Mouse (Mus musculus): ENCODE results near the gene Vldlr. TPM values are rescaled to one million over a fixed set of nuclear protein-coding genes. Genes with fewer than 3 reads are reported as not detected.

The Vldlr gene
- polyA plus RNA-seq, 1 experiment from 2014 or later = 56.6 TPM

GRCm38 (mm10) chr19:27217404-27217940, 1.2 kb downstream of the Vldlr start:
- Histone ChIP-seq H3K27me3 (replicated peaks; ENCODE audit: insufficient read depth, low read length) (0 out of 2 replicates have a peak, but pooled peaks cover 3% of the 10 kb centered on the region), H3K4me1 (ENCODE audit: insufficient read depth, low read depth, low read length) (0 out of 2 replicates have a peak, but pooled peaks cover 7% of the 10 kb centered on the region), H3K4me3 (ENCODE audit: low read depth, low read length) (peak overlapping the region; percentile 66), H3K36me3 (ENCODE audit: insufficient read depth, low read length) (no peaks in the 10 kb centered on the region), H3K9me3 (ENCODE audit: low read length) (no peaks in the 10 kb centered on the region), H3K9ac (replicated peaks; ENCODE audit: low read depth) (peak overlapping the region; percentile 73), H3K27ac (ENCODE audit: low read length) (peak overlapping the region; percentile 88), H3K4me2 (replicated peaks; ENCODE audit: low read depth, low read length) (peak overlapping the region; percentile 95)
- no peak for TF ChIP-seq EP300 (IDR thresholded peaks at IDR 0.05)
- DNase-seq (ENCODE audit: low spot score) = peak; percentile 54
- WGBS = under 1% methylated on average over 34 of the region's 52 CpGs
- ATAC-seq = peak; percentile 38

- peak; percentile 13 for ATAC-seq
Measured at GRCm38 (mm10) chr19:27217941-27218411, 1.7 kb downstream of the Vldlr start.

GRCm38 (mm10) chr19:27218561-27219262, 2.4 kb downstream of the Vldlr start:
- no peaks in the 10 kb centered on the region for H3K9me3 ChIP-seq (ENCODE audit: low read length)
- WGBS = 1% methylated on average over 30 of the region's 30 CpGs
- peak overlapping the region; percentile 88 for H3K27ac ChIP-seq (ENCODE audit: low read length)
- peak; percentile 48; the same call in 1 of the 2 replicates for TF ChIP-seq EP300 (IDR thresholded peaks at IDR 0.05)
- no peak for TF ChIP-seq CTCF (IDR thresholded peaks at IDR 0.05)
- H3K36me3 ChIP-seq (ENCODE audit: insufficient read depth, low read length) = no peaks in the 10 kb centered on the region
- DNase-seq (ENCODE audit: low spot score) (peak; percentile 96), ATAC-seq (peak; percentile 90)
- H3K4me2 ChIP-seq (replicated peaks; ENCODE audit: low read depth, low read length) = peak overlapping the region; percentile 95
- peak overlapping the region; percentile 73 for H3K9ac ChIP-seq (replicated peaks; ENCODE audit: low read depth)
- H3K4me3 ChIP-seq (ENCODE audit: low read depth, low read length) = peak overlapping the region; percentile 66
- H3K4me1 ChIP-seq (ENCODE audit: insufficient read depth, low read depth, low read length) = 0 out of 2 replicates have a peak, but pooled peaks cover 7% of the 10 kb centered on the region
- H3K27me3 ChIP-seq (replicated peaks; ENCODE audit: insufficient read depth, low read length) = 0 out of 2 replicates have a peak, but pooled peaks cover 3% of the 10 kb centered on the region

More at GRCm38 (mm10) chr19:27217941-27218411, 1.7 kb downstream of the Vldlr start:
- peak overlapping the region; percentile 73 for H3K9ac ChIP-seq (replicated peaks; ENCODE audit: low read depth)
- H3K4me1 ChIP-seq (ENCODE audit: insufficient read depth, low read depth, low read length) = 0 out of 2 replicates have a peak, but pooled peaks cover 7% of the 10 kb centered on the region
- WGBS = under 1% methylated on average over 32 of the region's 32 CpGs
- peak overlapping the region; percentile 66 for H3K4me3 ChIP-seq (ENCODE audit: low read depth, low read length)
- no peak for TF ChIP-seq EP300 (IDR thresholded peaks at IDR 0.05)
- TF ChIP-seq CTCF (IDR thresholded peaks at IDR 0.05) = no peak
- H3K27me3 ChIP-seq (replicated peaks; ENCODE audit: insufficient read depth, low read length) = 0 out of 2 replicates have a peak, but pooled peaks cover 3% of the 10 kb centered on the region
- DNase-seq (ENCODE audit: low spot score) = peak; percentile 37
- peak overlapping the region; percentile 95 for H3K4me2 ChIP-seq (replicated peaks; ENCODE audit: low read depth, low read length)
- H3K27ac ChIP-seq (ENCODE audit: low read length) = peak overlapping the region; percentile 88
- no peaks in the 10 kb centered on the region for H3K9me3 ChIP-seq (ENCODE audit: low read length)
- no peaks in the 10 kb centered on the region for H3K36me3 ChIP-seq (ENCODE audit: insufficient read depth, low read length)

DNA sequence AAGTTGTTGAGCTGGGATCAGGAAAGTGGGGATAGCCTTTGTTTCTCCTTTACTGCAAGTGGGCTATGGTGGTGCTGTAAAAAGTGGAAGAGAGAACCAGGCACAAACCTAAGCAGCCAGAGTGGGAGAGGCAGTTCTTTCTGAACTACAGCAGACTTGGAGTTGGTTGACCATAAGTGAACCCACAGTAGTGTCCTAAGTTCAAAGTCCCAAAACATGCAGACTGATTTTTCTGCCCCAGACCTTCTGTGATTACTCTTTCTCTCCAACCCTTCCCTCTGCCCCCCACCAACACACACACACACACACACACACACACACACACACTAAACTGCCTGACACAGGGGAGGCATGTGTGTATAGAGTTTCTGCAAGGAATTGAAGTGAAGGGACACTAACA, 3.3 kb downstream of the Vldlr start:
- no peaks in the 10 kb centered on the region for H3K36me3 ChIP-seq (ENCODE audit: insufficient read depth, low read length)
- H3K27ac ChIP-seq (ENCODE audit: low read length) = peak overlapping the region; percentile 88; the same call in 1 of the 2 replicates
- peak overlapping the region; percentile 95 for H3K4me2 ChIP-seq (replicated peaks; ENCODE audit: low read depth, low read length)
- H3K4me3 ChIP-seq (ENCODE audit: low read depth, low read length) = peak overlapping the region; percentile 66; the same call in 1 of the 2 replicates
- 0 out of 2 replicates have a peak, but pooled peaks cover 3% of the 10 kb centered on the region for H3K27me3 ChIP-seq (replicated peaks; ENCODE audit: insufficient read depth, low read length)
- no peaks in the 10 kb centered on the region for H3K9me3 ChIP-seq (ENCODE audit: low read length)
- no peak overlapping the region for H3K9ac ChIP-seq (replicated peaks; ENCODE audit: low read depth)
- ATAC-seq (no peak), DNase-seq (ENCODE audit: low spot score) (no peak)
- 0 out of 2 replicates have a peak, but pooled peaks cover 7% of the 10 kb centered on the region for H3K4me1 ChIP-seq (ENCODE audit: insufficient read depth, low read depth, low read length)
- TF ChIP-seq CTCF (IDR thresholded peaks at IDR 0.05) (no peak), EP300 (IDR thresholded peaks at IDR 0.05) (no peak)

- no peaks in the 10 kb centered on the region for H3K27me3 ChIP-seq (replicated peaks; ENCODE audit: insufficient read depth, low read length)
- H3K27ac ChIP-seq (ENCODE audit: low read length) = no peak overlapping the region
- H3K36me3 ChIP-seq (ENCODE audit: insufficient read depth, low read length) = no peaks in the 10 kb centered on the region
- WGBS = 79% methylated on average over 6 of the region's 6 CpGs
- ATAC-seq (no peak), DNase-seq (ENCODE audit: low spot score) (no peak)
- H3K9me3 ChIP-seq (ENCODE audit: low read length) = no peaks in the 10 kb centered on the region
- H3K4me1 ChIP-seq (ENCODE audit: insufficient read depth, low read depth, low read length) = 0 out of 2 replicates have a peak, but pooled peaks cover 4% of the 10 kb centered on the region
- no peak overlapping the region for H3K4me3 ChIP-seq (ENCODE audit: low read depth, low read length)
- no peak overlapping the region for H3K4me2 ChIP-seq (replicated peaks; ENCODE audit: low read depth, low read length)
- H3K9ac ChIP-seq (replicated peaks; ENCODE audit: low read depth) = no peak overlapping the region
- TF ChIP-seq EP300 (IDR thresholded peaks at IDR 0.05) (no peak), CTCF (IDR thresholded peaks at IDR 0.05) (no peak)
Measured at GRCm38 (mm10) chr19:27223046-27223445, 6.8 kb downstream of the Vldlr start.

DNA sequence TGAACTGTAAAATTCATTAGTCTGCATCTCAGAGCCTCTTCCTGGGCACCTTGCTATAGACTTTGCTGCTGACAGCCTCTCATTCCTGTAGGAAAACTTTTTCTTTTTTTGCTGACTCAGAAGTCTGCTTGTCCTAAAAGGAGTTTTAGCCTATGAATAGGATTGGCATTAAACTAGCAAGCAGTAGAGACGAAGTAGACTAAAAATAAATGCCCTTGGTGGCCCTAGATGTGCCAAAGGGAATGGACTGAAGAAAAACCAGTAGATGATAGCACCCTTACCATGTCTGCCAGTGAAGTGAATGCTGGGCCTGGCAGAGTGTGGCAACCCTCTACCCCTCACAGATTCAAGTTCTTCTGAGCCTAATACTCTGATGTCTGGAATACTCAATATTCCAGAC, 8.1 kb downstream of the Vldlr start:
- H3K9me3 ChIP-seq (ENCODE audit: low read length) = no peaks in the 10 kb centered on the region
- no peak overlapping the region for H3K4me3 ChIP-seq (ENCODE audit: low read depth, low read length)
- H3K36me3 ChIP-seq (ENCODE audit: insufficient read depth, low read length) = no peaks in the 10 kb centered on the region
- H3K9ac ChIP-seq (replicated peaks; ENCODE audit: low read depth) = no peak overlapping the region
- 0 out of 2 replicates have a peak, but pooled peaks cover 9% of the 10 kb centered on the region for H3K4me1 ChIP-seq (ENCODE audit: insufficient read depth, low read depth, low read length)
- no peak overlapping the region for H3K27ac ChIP-seq (ENCODE audit: low read length)
- H3K27me3 ChIP-seq (replicated peaks; ENCODE audit: insufficient read depth, low read length) = no peaks in the 10 kb centered on the region
- no peak overlapping the region for H3K4me2 ChIP-seq (replicated peaks; ENCODE audit: low read depth, low read length)
- WGBS = 51% methylated on average over 1 of the region's 1 CpGs
- TF ChIP-seq EP300 (IDR thresholded peaks at IDR 0.05) = no peak
- ATAC-seq (no peak), DNase-seq (ENCODE audit: low spot score) (no peak)
